Mouse (Mus musculus): ENCODE measurements at regions not wholly inside any gene's neighbourhood (a gene's known extent, or its start where the extent isn't known, plus 50 kb on each side); places are given as distances from the start of the nearest gene placed in this dataset.

DNA sequence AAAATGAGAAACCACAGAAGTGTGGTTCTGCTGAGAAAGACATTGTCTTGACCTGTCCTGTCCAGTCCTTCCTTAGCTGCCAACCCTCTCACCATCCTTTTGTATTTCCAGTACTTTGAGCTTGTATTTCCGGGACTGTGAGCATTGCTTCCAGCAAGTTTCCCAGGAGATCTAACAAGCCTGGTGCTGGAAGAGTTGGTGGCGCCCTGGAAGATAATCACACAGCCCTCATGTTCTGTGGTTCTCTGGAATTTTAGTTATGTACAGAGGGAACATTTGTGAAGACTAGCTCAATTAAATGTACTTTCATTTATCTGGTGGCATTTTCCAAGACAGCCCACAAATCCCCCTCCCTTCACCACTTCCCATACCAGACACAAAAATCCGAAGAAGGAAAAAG is 560.5 kb upstream of the Id4 start:
- H3K27ac ChIP-seq, result no peak overlapping the region
- H3K4me2 ChIP-seq, result no peak overlapping the region
- WGBS, result 41% methylated on average over 3 of the region's 3 CpGs
- peaks cover 7% of the 10 kb centered on the region; the same call in 1 of the 2 replicates for H3K4me1 ChIP-seq
- H3K27me3 ChIP-seq, result no peaks in the 10 kb centered on the region
- no peak overlapping the region for H3K4me3 ChIP-seq
- H3K36me3 ChIP-seq, result no peaks in the 10 kb centered on the region
- no peak for ATAC-seq (ENCODE audit: insufficient number of reproducible peaks, insufficient read depth, low FRiP score, low TSS enrichment, low read depth)
- no peaks in the 10 kb centered on the region for H3K9me3 ChIP-seq
- no peak overlapping the region for H3K9ac ChIP-seq

- Histone ChIP-seq H3K4me3 (no peak overlapping the region), H3K36me3 (no peaks in the 10 kb centered on the region), H3K27ac (no peak overlapping the region), H3K4me1 (no peaks in the 10 kb centered on the region), H3K4me2 (no peak overlapping the region), H3K9ac (no peak overlapping the region), H3K9me3 (no peaks in the 10 kb centered on the region), H3K27me3 (no peaks in the 10 kb centered on the region)
- WGBS, result 85% methylated on average over 18 of the region's 18 CpGs
- ATAC-seq (ENCODE audit: insufficient number of reproducible peaks, insufficient read depth, low FRiP score, low TSS enrichment, low read depth), result no peak
These were observed 552.9 kb upstream of the Id4 start for GRCm38 (mm10) chr13:47707961-47708609.

- H3K9ac ChIP-seq, result no peak overlapping the region
- no peak overlapping the region for H3K4me2 ChIP-seq
- no peaks in the 10 kb centered on the region for H3K27me3 ChIP-seq
- ATAC-seq (ENCODE audit: insufficient number of reproducible peaks, insufficient read depth, low FRiP score, low TSS enrichment, low read depth), result no peak
- H3K9me3 ChIP-seq, result no peaks in the 10 kb centered on the region
- H3K4me1 ChIP-seq, result no peaks in the 10 kb centered on the region
- 90% methylated on average over 3 of the region's 3 CpGs for WGBS
- no peaks in the 10 kb centered on the region for H3K36me3 ChIP-seq
- H3K4me3 ChIP-seq, result no peak overlapping the region
- H3K27ac ChIP-seq, result no peak overlapping the region
These were observed 551.7 kb upstream of the Id4 start for GRCm38 (mm10) chr13:47709323-47709722.

GRCm38 (mm10) chr13:47712507-47712906 is 548.5 kb upstream of the Id4 start:
- Histone ChIP-seq H3K4me2 (no peak overlapping the region), H3K27me3 (no peaks in the 10 kb centered on the region), H3K4me1 (no peaks in the 10 kb centered on the region), H3K9ac (no peak overlapping the region), H3K27ac (no peak overlapping the region), H3K9me3 (no peaks in the 10 kb centered on the region), H3K36me3 (no peaks in the 10 kb centered on the region), H3K4me3 (no peak overlapping the region)
- WGBS, result 84% methylated on average over 4 of the region's 4 CpGs
- ATAC-seq (ENCODE audit: insufficient number of reproducible peaks, insufficient read depth, low FRiP score, low TSS enrichment, low read depth), result no peak

DNA sequence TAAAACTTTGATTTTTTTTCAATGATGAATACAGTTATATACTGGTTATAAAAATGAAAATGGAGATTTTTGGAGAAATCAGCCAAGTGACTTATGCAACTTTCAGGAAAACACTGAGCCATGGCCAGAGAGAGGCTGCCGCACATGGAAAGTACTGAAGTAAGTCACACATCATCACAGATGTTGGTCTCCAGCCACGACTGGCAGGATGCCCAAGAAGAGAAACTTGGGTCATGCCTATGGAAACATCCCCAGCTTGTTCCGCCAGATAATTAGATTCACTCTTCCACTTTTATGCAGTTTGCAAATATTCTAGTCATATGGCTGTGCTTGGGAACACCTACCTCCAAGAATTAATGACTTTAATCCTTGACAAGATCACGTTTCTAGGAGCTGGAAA is 544.8 kb upstream of the Id4 start:
- no peaks in the 10 kb centered on the region for H3K36me3 ChIP-seq
- no peak overlapping the region for H3K4me3 ChIP-seq
- no peaks in the 10 kb centered on the region for H3K4me1 ChIP-seq
- no peak overlapping the region for H3K4me2 ChIP-seq
- H3K9me3 ChIP-seq, result no peaks in the 10 kb centered on the region
- WGBS, result 38% methylated on average over 4 of the region's 4 CpGs
- H3K9ac ChIP-seq, result no peak overlapping the region
- ATAC-seq (ENCODE audit: insufficient number of reproducible peaks, insufficient read depth, low FRiP score, low TSS enrichment, low read depth), result no peak
- H3K27ac ChIP-seq, result no peak overlapping the region
- H3K27me3 ChIP-seq, result no peaks in the 10 kb centered on the region

- ATAC-seq (ENCODE audit: insufficient number of reproducible peaks, insufficient read depth, low FRiP score, low TSS enrichment, low read depth), result no peak
- H3K27me3 ChIP-seq, result no peaks in the 10 kb centered on the region
- H3K9ac ChIP-seq, result no peak overlapping the region
- H3K27ac ChIP-seq, result no peak overlapping the region
- no peak overlapping the region for H3K4me3 ChIP-seq
- H3K4me2 ChIP-seq, result no peak overlapping the region
- 89% methylated on average over 2 of the region's 2 CpGs for WGBS
- no peaks in the 10 kb centered on the region for H3K9me3 ChIP-seq
- no peaks in the 10 kb centered on the region for H3K4me1 ChIP-seq
- no peaks in the 10 kb centered on the region for H3K36me3 ChIP-seq
These were observed 540.4 kb upstream of the Id4 start for GRCm38 (mm10) chr13:47720645-47721044.

DNA sequence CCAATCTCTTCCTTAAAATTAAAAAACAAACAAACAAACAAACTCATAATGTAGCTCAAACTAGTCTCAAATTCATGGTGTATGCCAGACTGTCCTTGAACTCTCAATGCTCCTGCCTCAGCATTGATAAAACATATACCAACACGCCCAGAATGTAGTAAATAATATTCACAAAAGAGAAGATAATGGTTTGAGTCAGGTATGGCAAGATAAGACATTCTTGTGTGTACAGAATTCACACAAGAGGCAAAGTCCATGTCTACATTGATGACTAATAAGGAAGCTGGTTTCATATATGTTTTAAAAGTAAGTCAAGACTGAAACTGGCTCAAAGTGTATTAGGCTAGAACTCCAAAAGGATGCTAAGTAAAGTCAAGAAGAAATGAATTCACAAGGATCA is 526.6 kb upstream of the Id4 start:
- H3K27me3 ChIP-seq, result no peaks in the 10 kb centered on the region
- no peaks in the 10 kb centered on the region for H3K9me3 ChIP-seq
- H3K4me3 ChIP-seq, result no peak overlapping the region
- no peak overlapping the region for H3K4me2 ChIP-seq
- H3K9ac ChIP-seq, result no peak overlapping the region
- ATAC-seq (ENCODE audit: insufficient number of reproducible peaks, insufficient read depth, low FRiP score, low TSS enrichment, low read depth), result no peak
- no peak overlapping the region for H3K27ac ChIP-seq
- 65% methylated on average over 1 of the region's 1 CpGs for WGBS
- no peaks in the 10 kb centered on the region for H3K36me3 ChIP-seq
- no peaks in the 10 kb centered on the region for H3K4me1 ChIP-seq

GRCm38 (mm10) chr13:47735426-47736063 is 525.5 kb upstream of the Id4 start:
- Histone ChIP-seq H3K9ac (no peak overlapping the region), H3K27ac (no peak overlapping the region), H3K9me3 (no peaks in the 10 kb centered on the region), H3K27me3 (no peaks in the 10 kb centered on the region), H3K4me1 (no peaks in the 10 kb centered on the region), H3K4me3 (no peak overlapping the region), H3K36me3 (no peaks in the 10 kb centered on the region), H3K4me2 (no peak overlapping the region)
- 77% methylated on average over 8 of the region's 8 CpGs for WGBS
- ATAC-seq (ENCODE audit: insufficient number of reproducible peaks, insufficient read depth, low FRiP score, low TSS enrichment, low read depth), result no peak

- Histone ChIP-seq H3K27me3 (no peaks in the 10 kb centered on the region), H3K4me3 (no peak overlapping the region), H3K4me2 (no peak overlapping the region), H3K36me3 (no peaks in the 10 kb centered on the region), H3K9me3 (no peaks in the 10 kb centered on the region), H3K4me1 (no peaks in the 10 kb centered on the region), H3K9ac (no peak overlapping the region), H3K27ac (no peak overlapping the region)
- no peak for ATAC-seq (ENCODE audit: insufficient number of reproducible peaks, insufficient read depth, low FRiP score, low TSS enrichment, low read depth)
These were observed 512.1 kb upstream of the Id4 start for GRCm38 (mm10) chr13:47748906-47749305.

DNA sequence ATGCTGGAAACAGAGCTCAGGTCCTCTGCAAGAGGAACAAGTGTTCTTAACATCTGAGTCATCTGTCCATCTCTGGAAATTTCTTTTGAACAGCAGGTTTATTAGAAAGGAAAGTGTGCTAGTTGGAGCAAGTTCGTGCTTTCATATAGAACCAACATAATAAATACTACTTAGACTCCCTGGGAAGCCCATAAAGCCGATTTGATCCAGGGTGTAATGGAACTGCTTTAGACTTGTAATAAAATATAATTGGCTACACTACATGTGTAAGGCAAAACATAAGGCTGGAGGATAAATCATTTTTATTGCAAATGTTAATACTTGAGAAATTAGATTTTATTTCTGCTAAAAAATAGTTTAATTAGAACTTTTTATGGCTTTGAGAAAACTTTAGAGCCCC is 510.0 kb upstream of the Id4 start:
- ATAC-seq (ENCODE audit: insufficient number of reproducible peaks, insufficient read depth, low FRiP score, low TSS enrichment, low read depth), result no peak
- Histone ChIP-seq H3K36me3 (no peaks in the 10 kb centered on the region), H3K9me3 (no peaks in the 10 kb centered on the region), H3K4me3 (no peak overlapping the region), H3K4me1 (no peaks in the 10 kb centered on the region), H3K27me3 (no peaks in the 10 kb centered on the region), H3K27ac (no peak overlapping the region), H3K4me2 (no peak overlapping the region), H3K9ac (no peak overlapping the region)
- WGBS, result 79% methylated on average over 2 of the region's 2 CpGs

GRCm38 (mm10) chr13:47764802-47765597 is 496.0 kb upstream of the Id4 start:
- Histone ChIP-seq H3K27ac (peak overlapping the region; percentile 55), H3K36me3 (no peaks in the 10 kb centered on the region), H3K9ac (no peak overlapping the region), H3K4me1 (peaks cover 11% of the 10 kb centered on the region), H3K4me3 (no peak overlapping the region), H3K4me2 (no peak overlapping the region), H3K9me3 (no peaks in the 10 kb centered on the region), H3K27me3 (no peaks in the 10 kb centered on the region)
- ATAC-seq (ENCODE audit: insufficient number of reproducible peaks, insufficient read depth, low FRiP score, low TSS enrichment, low read depth), result no peak
- WGBS, result 40% methylated on average over 16 of the region's 16 CpGs

GRCm38 (mm10) chr13:47768963-47769527 is 492.0 kb upstream of the Id4 start:
- Histone ChIP-seq H3K27me3 (no peaks in the 10 kb centered on the region), H3K27ac (no peak overlapping the region), H3K4me2 (no peak overlapping the region), H3K9ac (no peak overlapping the region), H3K4me1 (peaks cover 11% of the 10 kb centered on the region), H3K9me3 (no peaks in the 10 kb centered on the region), H3K4me3 (no peak overlapping the region), H3K36me3 (no peaks in the 10 kb centered on the region)
- WGBS, result 78% methylated on average over 9 of the region's 9 CpGs
- no peak for ATAC-seq (ENCODE audit: insufficient number of reproducible peaks, insufficient read depth, low FRiP score, low TSS enrichment, low read depth)

All from embryonic facial prominence, embryonic 13.5 days (tissue).